Mouse (Mus musculus): ENCODE results near the gene Yipf2. TPM values are rescaled to one million over a fixed set of nuclear protein-coding genes. Genes with fewer than 3 reads are reported as not detected.

Gene Yipf2
- total and polyA plus RNA-seq, 2 experiments, result 24.6 to 43.9 TPM

GRCm38 (mm10) chr9:21576286-21576685 is 16.3 kb downstream of the Yipf2 start:
- no peak overlapping the region for H3K4me3 ChIP-seq (ENCODE audit: insufficient read depth, low read depth, low read length)
- DNase-seq (ENCODE audit: extremely low read depth, low read depth, low spot score), result no peak
- TF ChIP-seq POLR2A (IDR thresholded peaks at IDR 0.05; ENCODE audit: extremely low read depth, insufficient read depth, low read length) (no peak), CTCF (IDR thresholded peaks at IDR 0.05; ENCODE audit: low read depth, low read length) (no peak)
- no peaks in the 10 kb centered on the region for H3K4me1 ChIP-seq (ENCODE audit: control insufficient read depth, insufficient read depth, low read length)
- H3K79me2 ChIP-seq (ENCODE audit: control insufficient read depth, insufficient read depth, low read length), result no peaks in the 10 kb centered on the region
- peaks cover 20% of the 10 kb centered on the region for H3K36me3 ChIP-seq (ENCODE audit: control insufficient read depth, insufficient read depth, low read length)
- no peak overlapping the region for H3K9ac ChIP-seq (ENCODE audit: low read depth, low read length)
- no peak overlapping the region for H3K27ac ChIP-seq (replicated peaks; ENCODE audit: insufficient read depth, low read depth, low read length)
- H3K27me3 ChIP-seq (ENCODE audit: control insufficient read depth, insufficient read depth, low read length), result no peaks in the 10 kb centered on the region
- 89% methylated on average over 1 of the region's 1 CpGs for WGBS

- DNase-seq (ENCODE audit: extremely low read depth, low read depth, low spot score), result no peak
- Histone ChIP-seq H3K36me3 (ENCODE audit: control insufficient read depth, insufficient read depth, low read length) (peaks cover 24% of the 10 kb centered on the region), H3K9ac (ENCODE audit: low read depth, low read length) (no peak overlapping the region), H3K27ac (replicated peaks; ENCODE audit: insufficient read depth, low read depth, low read length) (no peak overlapping the region), H3K4me3 (ENCODE audit: insufficient read depth, low read depth, low read length) (no peak overlapping the region), H3K27me3 (ENCODE audit: control insufficient read depth, insufficient read depth, low read length) (no peaks in the 10 kb centered on the region), H3K4me1 (ENCODE audit: control insufficient read depth, insufficient read depth, low read length) (no peaks in the 10 kb centered on the region; the same call in 1 of the 2 replicates), H3K79me2 (ENCODE audit: control insufficient read depth, insufficient read depth, low read length) (no peaks in the 10 kb centered on the region)
- 94% methylated on average over 10 of the region's 10 CpGs for WGBS
- TF ChIP-seq CTCF (IDR thresholded peaks at IDR 0.05; ENCODE audit: low read depth, low read length) (no peak), POLR2A (IDR thresholded peaks at IDR 0.05; ENCODE audit: extremely low read depth, insufficient read depth, low read length) (no peak)
Measured at GRCm38 (mm10) chr9:21575253-21575652, 17.4 kb downstream of the Yipf2 start.

- DNase-seq (ENCODE audit: extremely low read depth, low read depth, low spot score), result no peak
- TF ChIP-seq POLR2A (IDR thresholded peaks at IDR 0.05; ENCODE audit: extremely low read depth, insufficient read depth, low read length) (no peak), CTCF (IDR thresholded peaks at IDR 0.05; ENCODE audit: low read depth, low read length) (no peak)
- no peak overlapping the region for H3K9ac ChIP-seq (ENCODE audit: low read depth, low read length)
- no peak overlapping the region for H3K27ac ChIP-seq (replicated peaks; ENCODE audit: insufficient read depth, low read depth, low read length)
- no peaks in the 10 kb centered on the region; the same call in 1 of the 2 replicates for H3K4me1 ChIP-seq (ENCODE audit: control insufficient read depth, insufficient read depth, low read length)
- H3K4me3 ChIP-seq (ENCODE audit: insufficient read depth, low read depth, low read length), result no peak overlapping the region
- WGBS, result 94% methylated on average over 8 of the region's 8 CpGs
- H3K79me2 ChIP-seq (ENCODE audit: control insufficient read depth, insufficient read depth, low read length), result no peaks in the 10 kb centered on the region
- H3K36me3 ChIP-seq (ENCODE audit: control insufficient read depth, insufficient read depth, low read length), result peaks cover 26% of the 10 kb centered on the region
- H3K27me3 ChIP-seq (ENCODE audit: control insufficient read depth, insufficient read depth, low read length), result no peaks in the 10 kb centered on the region
Measured at GRCm38 (mm10) chr9:21574012-21574801, 18.4 kb downstream of the Yipf2 start.

- WGBS, result 66% methylated on average over 8 of the region's 8 CpGs
- Histone ChIP-seq H3K27ac (replicated peaks; ENCODE audit: insufficient read depth, low read depth, low read length) (no peak overlapping the region), H3K4me1 (ENCODE audit: control insufficient read depth, insufficient read depth, low read length) (peaks cover 2% of the 10 kb centered on the region), H3K9ac (ENCODE audit: low read depth, low read length) (no peak overlapping the region), H3K36me3 (ENCODE audit: control insufficient read depth, insufficient read depth, low read length) (peaks cover 19% of the 10 kb centered on the region), H3K4me3 (ENCODE audit: insufficient read depth, low read depth, low read length) (no peak overlapping the region), H3K79me2 (ENCODE audit: control insufficient read depth, insufficient read depth, low read length) (0 out of 2 replicates have a peak, but pooled peaks cover 8% of the 10 kb centered on the region), H3K27me3 (ENCODE audit: control insufficient read depth, insufficient read depth, low read length) (no peaks in the 10 kb centered on the region)
- peak; percentile 29 for DNase-seq (ENCODE audit: extremely low read depth, low read depth, low spot score)
- no peak for TF ChIP-seq CTCF (IDR thresholded peaks at IDR 0.05; ENCODE audit: low read depth, low read length)
- no peak for TF ChIP-seq POLR2A (IDR thresholded peaks at IDR 0.05; ENCODE audit: extremely low read depth, insufficient read depth, low read length)
Measured at GRCm38 (mm10) chr9:21568657-21569255, 23.9 kb downstream of the Yipf2 start.

- Histone ChIP-seq H3K27ac (replicated peaks; ENCODE audit: insufficient read depth, low read depth, low read length) (no peak overlapping the region), H3K4me3 (ENCODE audit: insufficient read depth, low read depth, low read length) (no peak overlapping the region), H3K79me2 (ENCODE audit: control insufficient read depth, insufficient read depth, low read length) (0 out of 2 replicates have a peak, but pooled peaks cover 8% of the 10 kb centered on the region), H3K9ac (ENCODE audit: low read depth, low read length) (no peak overlapping the region), H3K27me3 (ENCODE audit: control insufficient read depth, insufficient read depth, low read length) (no peaks in the 10 kb centered on the region), H3K4me1 (ENCODE audit: control insufficient read depth, insufficient read depth, low read length) (peaks cover 2% of the 10 kb centered on the region), H3K36me3 (ENCODE audit: control insufficient read depth, insufficient read depth, low read length) (peaks cover 18% of the 10 kb centered on the region)
- TF ChIP-seq POLR2A (IDR thresholded peaks at IDR 0.05; ENCODE audit: extremely low read depth, insufficient read depth, low read length), result no peak
- no peak for TF ChIP-seq CTCF (IDR thresholded peaks at IDR 0.05; ENCODE audit: low read depth, low read length)
- 25% methylated on average over 2 of the region's 2 CpGs for WGBS
- DNase-seq (ENCODE audit: extremely low read depth, low read depth, low spot score), result peak; percentile 26
Measured at GRCm38 (mm10) chr9:21567051-21567450, 25.6 kb downstream of the Yipf2 start.
